Mouse (Mus musculus): ENCODE results near the gene Igsf9.

Gene Igsf9

GRCm38 (mm10) chr1:172468301-172468877 lies 13.2 kb upstream of the Igsf9 start:
- DNase-seq (ENCODE audit: low read depth, low spot score) = no peak

- DNase-seq (ENCODE audit: low read depth, low spot score) = no peak
These were observed 12.2 kb upstream of the Igsf9 start for GRCm38 (mm10) chr1:172469373-172469772.

GRCm38 (mm10) chr1:172469810-172470448 lies 11.7 kb upstream of the Igsf9 start:
- DNase-seq (ENCODE audit: low read depth, low spot score) = no peak

- no peak for DNase-seq (ENCODE audit: low read depth, low spot score)
These were observed 8.7 kb upstream of the Igsf9 start for GRCm38 (mm10) chr1:172472909-172473308.

GRCm38 (mm10) chr1:172474196-172474595 lies 7.4 kb upstream of the Igsf9 start:
- DNase-seq (ENCODE audit: low read depth, low spot score) = no peak

GRCm38 (mm10) chr1:172475054-172475741 lies 6.4 kb upstream of the Igsf9 start, which contains the start of gene Slamf9:
Gene Slamf9 (plus strand): TSS chr1:172475358.
- no peak for DNase-seq (ENCODE audit: low read depth, low spot score)

- no peak for DNase-seq (ENCODE audit: low read depth, low spot score)
These were observed 3.6 kb upstream of the Igsf9 start for GRCm38 (mm10) chr1:172478020-172478419.

- no peak for DNase-seq (ENCODE audit: low read depth, low spot score)
These were observed 1.2 kb upstream of the Igsf9 start for GRCm38 (mm10) chr1:172480376-172480775.

GRCm38 (mm10) chr1:172481111-172481510 lies 477 bp upstream of the Igsf9 start:
- no peak for DNase-seq (ENCODE audit: low read depth, low spot score)

- DNase-seq (ENCODE audit: low read depth, low spot score) = no peak
These were observed 1.2 kb downstream of the Igsf9 start for GRCm38 (mm10) chr1:172482518-172483360.

- DNase-seq (ENCODE audit: low read depth, low spot score) = no peak
These were observed 1.7 kb downstream of the Igsf9 start for GRCm38 (mm10) chr1:172483361-172483660.

GRCm38 (mm10) chr1:172484236-172484635 lies 2.6 kb downstream of the Igsf9 start:
- DNase-seq (ENCODE audit: low read depth, low spot score) = no peak

GRCm38 (mm10) chr1:172484671-172485070 lies 3.1 kb downstream of the Igsf9 start:
- no peak for DNase-seq (ENCODE audit: low read depth, low spot score)

- no peak for DNase-seq (ENCODE audit: low read depth, low spot score)
These were observed 4.2 kb downstream of the Igsf9 start for GRCm38 (mm10) chr1:172485821-172486220.

GRCm38 (mm10) chr1:172486236-172486635 lies 4.6 kb downstream of the Igsf9 start:
- no peak for DNase-seq (ENCODE audit: low read depth, low spot score)

GRCm38 (mm10) chr1:172486651-172487050 lies 5.1 kb downstream of the Igsf9 start:
- no peak for DNase-seq (ENCODE audit: low read depth, low spot score)

GRCm38 (mm10) chr1:172487859-172488258 lies 6.3 kb downstream of the Igsf9 start:
- DNase-seq (ENCODE audit: low read depth, low spot score) = no peak

- no peak for DNase-seq (ENCODE audit: low read depth, low spot score)
These were observed 7.2 kb downstream of the Igsf9 start for GRCm38 (mm10) chr1:172488831-172489230.

- DNase-seq (ENCODE audit: low read depth, low spot score) = no peak
These were observed 8.1 kb downstream of the Igsf9 start for GRCm38 (mm10) chr1:172489585-172490250.

GRCm38 (mm10) chr1:172490261-172490661 lies 8.7 kb downstream of the Igsf9 start:
- peak; percentile 55 for DNase-seq (ENCODE audit: low read depth, low spot score)

- no peak for DNase-seq (ENCODE audit: low read depth, low spot score)
These were observed 10.5 kb downstream of the Igsf9 start for GRCm38 (mm10) chr1:172492047-172492446.

GRCm38 (mm10) chr1:172493516-172493915 lies 11.9 kb downstream of the Igsf9 start:
- DNase-seq (ENCODE audit: low read depth, low spot score) = no peak
